Mouse (Mus musculus) cortical plate, adult 2 months (tissue): Measurements from ENCODE around the gene Efhd1.

Source experiments
- CTCF ChIP-seq: fragments of 200-500 bp; IDR thresholded peaks from 2 replicates; pipeline ENCODE4 v1.5.1; 2011; ENCODE audit warnings: mild to moderate bottlenecking, control low read depth, low read length; ENCODE audit not compliant: insufficient read depth; ENCODE audit errors: extremely low read depth
- POLR2A ChIP-seq: fragments of 200-500 bp; IDR thresholded peaks from 2 replicates; pipeline ENCODE4 v1.6.1; 2011; ENCODE audit warnings: mild to moderate bottlenecking, low read length, control low read depth; ENCODE audit not compliant: insufficient read depth; ENCODE audit errors: extremely low read depth

DNA sequence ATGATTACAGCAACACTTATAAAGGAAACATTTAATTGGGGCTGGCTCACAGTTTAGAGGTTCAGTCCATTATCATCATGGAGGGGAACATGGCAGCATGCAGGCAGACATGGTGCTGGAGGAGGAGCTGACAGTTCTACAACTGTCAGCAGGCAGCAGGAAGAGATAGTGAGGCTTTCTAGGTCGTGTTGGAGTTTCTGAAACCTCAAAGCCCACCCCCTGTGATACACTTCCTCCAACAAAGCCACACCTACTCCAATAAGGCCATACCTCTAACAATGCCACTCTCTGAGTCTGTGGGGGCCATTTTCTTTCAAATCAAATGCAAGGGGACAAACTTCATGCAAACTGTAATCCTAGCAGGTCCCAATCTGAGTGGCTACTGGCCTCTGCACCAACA is 56.9 kb downstream of the Efhd1 start:
- TF ChIP-seq CTCF (no peak), POLR2A (no peak)
